Mouse (Mus musculus): ENCODE measurements around the gene Gm13119. TPM values are rescaled to one million over a fixed set of nuclear protein-coding genes. Genes with fewer than 3 reads are reported as not detected.

Gm13119 gene
- polyA plus RNA-seq, 1 experiment from 2014 or later, result not detected

DNA sequence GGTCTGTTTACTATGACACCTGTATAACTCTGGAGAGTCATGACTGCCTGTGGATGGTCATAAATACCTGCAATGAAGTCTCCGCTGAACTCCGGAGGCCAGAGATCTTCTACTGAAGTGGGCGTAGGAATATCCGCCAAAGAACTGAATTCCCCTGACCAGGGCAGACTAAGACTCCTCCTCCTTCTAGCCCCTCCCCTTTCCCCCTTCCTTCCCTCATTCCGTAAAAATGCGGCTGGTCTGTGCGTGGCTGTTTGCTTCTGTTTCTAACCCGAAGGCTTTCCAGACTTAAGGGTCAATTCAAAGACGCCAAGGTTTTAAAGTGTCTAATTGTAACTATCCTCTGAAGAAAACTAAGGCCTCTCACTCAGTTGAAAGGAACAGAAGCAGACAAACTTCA lies 50.5 kb downstream of the Gm13119 start, which contains the start of gene Pramef12:
Gene Pramef12, minus strand, starts transcription at position 175 of the 400 bp plus-strand sequence.
- Histone ChIP-seq H3K4me2 (ENCODE audit: low read length) (no peak within 1 kb of the TSS), H3K36me3 (ENCODE audit: control insufficient read depth, insufficient read depth) (no peaks in the 10 kb centered on the region), H3K9ac (replicated peaks; ENCODE audit: low read depth, low read length) (no peak within 1 kb of the TSS), H3K9me3 (ENCODE audit: control insufficient read depth, low read length) (peaks cover 14% of the 10 kb centered on the region), H3K4me3 (replicated peaks; ENCODE audit: low read length) (no peak within 1 kb of the TSS), H3K27ac (ENCODE audit: low read length) (no peak within 1 kb of the TSS), H3K27me3 (replicated peaks; ENCODE audit: control insufficient read depth, insufficient read depth, low read length) (no peaks in the 10 kb centered on the region), H3K4me1 (replicated peaks; ENCODE audit: control insufficient read depth, insufficient read depth, low read length) (no peaks in the 10 kb centered on the region)
- WGBS, result 86% methylated on average over 9 of the region's 9 CpGs
- ATAC-seq, result no peak

Other genes starting within 250 kb of the Gm13119 start
- not detected in 2 replicates for gene Oog3, start 195.3 kb upstream of the Gm13119 start, polyA plus RNA-seq (2015; fragmentation: Nextera tagmentation; extraction: Ambion mirVana)
- gene Oog2, start 167.2 kb upstream of the Gm13119 start, polyA plus RNA-seq (2015; fragmentation: Nextera tagmentation; extraction: Ambion mirVana), result not detected in 2 replicates
- not detected in 2 replicates for gene C87977, start 144.6 kb upstream of the Gm13119 start, polyA plus RNA-seq (2015; fragmentation: Nextera tagmentation; extraction: Ambion mirVana)
- gene Pramel5, start 77.5 kb upstream of the Gm13119 start, polyA plus RNA-seq (2015; fragmentation: Nextera tagmentation; extraction: Ambion mirVana), result not detected in 2 replicates
- not detected in 2 replicates for gene Gm13128, start 27.7 kb upstream of the Gm13119 start, polyA plus RNA-seq (2015; fragmentation: Nextera tagmentation; extraction: Ambion mirVana)
- gene Pramef20, start 20.0 kb downstream of the Gm13119 start, polyA plus RNA-seq (2015; fragmentation: Nextera tagmentation; extraction: Ambion mirVana), result not detected in 2 replicates
- gene Pramef12, start 50.5 kb downstream of the Gm13119 start, polyA plus RNA-seq (2015; fragmentation: Nextera tagmentation; extraction: Ambion mirVana), result not detected in 2 replicates
- not detected in 2 replicates for gene 1700012P22Rik, start 80.8 kb downstream of the Gm13119 start, polyA plus RNA-seq (2015; fragmentation: Nextera tagmentation; extraction: Ambion mirVana)
- gene Gm9944, start 95.4 kb downstream of the Gm13119 start, polyA plus RNA-seq (2015; fragmentation: Nextera tagmentation; extraction: Ambion mirVana), result not detected in 2 replicates
- gene Aadacl3, start 105.8 kb downstream of the Gm13119 start, polyA plus RNA-seq (2015; fragmentation: Nextera tagmentation; extraction: Ambion mirVana), result not detected in 2 replicates
- not detected in 2 replicates for gene 9430007A20Rik, start 161.9 kb downstream of the Gm13119 start, polyA plus RNA-seq (2015; fragmentation: Nextera tagmentation; extraction: Ambion mirVana)
- gene Gm13124, start 207.2 kb downstream of the Gm13119 start, polyA plus RNA-seq (2015; fragmentation: Nextera tagmentation; extraction: Ambion mirVana), result not detected in 2 replicates

Measured in forebrain, embryonic 16.5 days (tissue).